Mouse (Mus musculus) limb, embryonic 15.5 days (tissue): ENCODE measurements around the gene Rag1. TPM values are rescaled to one million over a fixed set of nuclear protein-coding genes. Genes with fewer than 3 reads are reported as not detected.

Experiments used
- ATAC-seq: fragments of 200-750 bp; cut with Nextera tagmentation; 2 replicates; pipeline ENCODE4 v1.8.0; 2017; ENCODE audit warnings: low read depth, moderate TSS enrichment; ENCODE audit not compliant: insufficient number of reproducible peaks, low FRiP score, low TSS enrichment
- H3K27ac ChIP-seq: fragments of 300-500 bp; sonication (generic); 2 replicates; pipeline ENCODE4 v1.5.1; 2015; ENCODE audit warnings: moderate library complexity, mild to moderate bottlenecking, inconsistent platforms
- H3K27me3 ChIP-seq: fragments of 300-500 bp; sonication (generic); 2 replicates; pipeline ENCODE4 v1.6.1; 2015; ENCODE audit warnings: inconsistent platforms
- H3K36me3 ChIP-seq: fragments of 300-500 bp; sonication (generic); 2 replicates; pipeline ENCODE4 v1.6.1; 2015; ENCODE audit warnings: inconsistent platforms
- H3K4me1 ChIP-seq: fragments of 300-500 bp; sonication (generic); 2 replicates; pipeline ENCODE4 v1.6.1; 2015; ENCODE audit warnings: inconsistent platforms
- H3K4me2 ChIP-seq: fragments of 300-500 bp; sonication (generic); 2 replicates; pipeline ENCODE4 v1.6.1; 2015; ENCODE audit warnings: mild to moderate bottlenecking, inconsistent platforms
- H3K4me3 ChIP-seq: fragments of 300-500 bp; sonication (generic); 2 replicates; pipeline ENCODE4 v1.5.1; 2015; ENCODE audit warnings: mild to moderate bottlenecking, inconsistent platforms
- H3K9ac ChIP-seq: fragments of 300-500 bp; sonication (generic); 2 replicates; pipeline ENCODE4 v1.6.1; 2015; ENCODE audit warnings: inconsistent platforms
- H3K9me3 ChIP-seq: fragments of 300-500 bp; sonication (generic); 2 replicates; pipeline ENCODE4 v1.6.1; 2016; ENCODE audit warnings: inconsistent platforms
- WGBS: fragments of 180-500 bp; shearing (Covaris S2); methylation state at CpG from one replicate; pipeline ENCODE4 v1.1.7; 2015; 5-methylcytosine and 5-hydroxymethylcytosine counted together
- polyA plus RNA-seq: library from polyadenylated mRNA; unstranded; fragments of >200 nt; fragmentation: Nextera tagmentation; extraction: Ambion mirVana; gene quantifications from 2 replicates; pipeline ENCODE4 v1.2.1, GENCODE M21; 2015

The Rag1 gene
- polyA plus RNA-seq, 1 experiment from 2014 or later, result 0.05 TPM

- H3K4me2 ChIP-seq, result peak overlapping the region; percentile 24
These were observed 48.6 kb downstream of the Rag1 start for GRCm38 (mm10) chr2:101600703-101601102.

GRCm38 (mm10) chr2:101598190-101599181 lies 50.8 kb downstream of the Rag1 start:
- no peak overlapping the region for H3K4me3 ChIP-seq
- no peaks in the 10 kb centered on the region for H3K27me3 ChIP-seq
- no peak overlapping the region for H3K27ac ChIP-seq
- no peak overlapping the region for H3K4me2 ChIP-seq
- no peak for ATAC-seq
- H3K36me3 ChIP-seq, result no peaks in the 10 kb centered on the region
- 69% methylated on average over 13 of the region's 13 CpGs for WGBS
- H3K9me3 ChIP-seq, result no peaks in the 10 kb centered on the region
- peaks cover 7% of the 10 kb centered on the region for H3K4me1 ChIP-seq
- no peak overlapping the region for H3K9ac ChIP-seq

More at GRCm38 (mm10) chr2:101600703-101601102, 48.6 kb downstream of the Rag1 start:
- 10% methylated on average over 8 of the region's 8 CpGs for WGBS
- no peak overlapping the region for H3K4me3 ChIP-seq
- H3K36me3 ChIP-seq, result no peaks in the 10 kb centered on the region
- H3K9ac ChIP-seq, result no peak overlapping the region
- H3K4me1 ChIP-seq, result peaks cover 7% of the 10 kb centered on the region
- no peaks in the 10 kb centered on the region for H3K9me3 ChIP-seq
- H3K27ac ChIP-seq, result peak overlapping the region; percentile 85
- no peak for ATAC-seq
- H3K27me3 ChIP-seq, result no peaks in the 10 kb centered on the region

GRCm38 (mm10) chr2:101597186-101597585 lies 52.1 kb downstream of the Rag1 start:
- no peaks in the 10 kb centered on the region for H3K27me3 ChIP-seq
- ATAC-seq, result no peak

GRCm38 (mm10) chr2:101594681-101595080 lies 54.6 kb downstream of the Rag1 start:
- 79% methylated on average over 5 of the region's 5 CpGs for WGBS
- no peak for ATAC-seq
- H3K36me3 ChIP-seq, result no peaks in the 10 kb centered on the region

More at GRCm38 (mm10) chr2:101597186-101597585, 52.1 kb downstream of the Rag1 start:
- Histone ChIP-seq H3K36me3 (no peaks in the 10 kb centered on the region), H3K9me3 (no peaks in the 10 kb centered on the region), H3K27ac (no peak overlapping the region), H3K4me2 (no peak overlapping the region), H3K9ac (no peak overlapping the region), H3K4me1 (peaks cover 13% of the 10 kb centered on the region), H3K4me3 (no peak overlapping the region)

GRCm38 (mm10) chr2:101592886-101593285 lies 56.4 kb downstream of the Rag1 start:
- peaks cover 8% of the 10 kb centered on the region; the same call in 1 of the 2 replicates for H3K4me1 ChIP-seq
- H3K36me3 ChIP-seq, result no peaks in the 10 kb centered on the region
- H3K9ac ChIP-seq, result no peak overlapping the region
- 38% methylated on average over 8 of the region's 8 CpGs for WGBS
- no peaks in the 10 kb centered on the region for H3K27me3 ChIP-seq
- ATAC-seq, result no peak
- H3K27ac ChIP-seq, result no peak overlapping the region
- no peak overlapping the region for H3K4me2 ChIP-seq
- no peak overlapping the region for H3K4me3 ChIP-seq
- no peaks in the 10 kb centered on the region for H3K9me3 ChIP-seq

More at GRCm38 (mm10) chr2:101594681-101595080, 54.6 kb downstream of the Rag1 start:
- no peak overlapping the region for H3K9ac ChIP-seq
- no peak overlapping the region for H3K4me2 ChIP-seq
- H3K27ac ChIP-seq, result no peak overlapping the region
- no peaks in the 10 kb centered on the region for H3K27me3 ChIP-seq
- H3K4me1 ChIP-seq, result peaks cover 8% of the 10 kb centered on the region; the same call in 1 of the 2 replicates
- H3K9me3 ChIP-seq, result no peaks in the 10 kb centered on the region
- H3K4me3 ChIP-seq, result no peak overlapping the region

GRCm38 (mm10) chr2:101592023-101592841 lies 57.1 kb downstream of the Rag1 start:
- Histone ChIP-seq H3K9ac (no peak overlapping the region), H3K4me3 (no peak overlapping the region), H3K27me3 (no peaks in the 10 kb centered on the region), H3K4me1 (peaks cover 8% of the 10 kb centered on the region; the same call in 1 of the 2 replicates), H3K36me3 (no peaks in the 10 kb centered on the region), H3K4me2 (no peak overlapping the region), H3K27ac (no peak overlapping the region), H3K9me3 (no peaks in the 10 kb centered on the region)
- ATAC-seq, result no peak
- WGBS, result 14% methylated on average over 10 of the region's 10 CpGs

GRCm38 (mm10) chr2:101591356-101591755 lies 57.9 kb downstream of the Rag1 start:
- Histone ChIP-seq H3K27ac (no peak overlapping the region), H3K4me1 (peaks cover 8% of the 10 kb centered on the region; the same call in 1 of the 2 replicates), H3K27me3 (no peaks in the 10 kb centered on the region), H3K4me2 (no peak overlapping the region), H3K4me3 (no peak overlapping the region), H3K9ac (no peak overlapping the region), H3K36me3 (no peaks in the 10 kb centered on the region), H3K9me3 (no peaks in the 10 kb centered on the region)
- 43% methylated on average over 8 of the region's 8 CpGs for WGBS
- ATAC-seq, result no peak

Other genes with a start within 250 kb of the Rag1 start
- gene Rag2, start 24.8 kb downstream of the Rag1 start, polyA plus RNA-seq, result not detected in 2 replicates
- gene B230118H07Rik, start within 50 bp of the Rag1 start, polyA plus RNA-seq, result 45.6 and 49.7 TPM in 2 replicates
- 10.3 and 10.5 TPM in 2 replicates for gene Traf6, start 28.9 kb upstream of the Rag1 start, polyA plus RNA-seq
- 32.7 and 32.8 TPM in 2 replicates for gene Prr5l, start 233.5 kb upstream of the Rag1 start, polyA plus RNA-seq
- gene Commd9, start 236.7 kb upstream of the Rag1 start, polyA plus RNA-seq, result 73.9 and 80.7 TPM in 2 replicates